Mouse (Mus musculus) hematopoietic stem cell, adult 5-6 weeks (primary cell): ENCODE data around the gene Gcsh. TPM values are rescaled to one million over a fixed set of nuclear protein-coding genes. Genes with fewer than 3 reads are reported as not detected.

ENCODE experiments used
- ATAC-seq, 2 experiments: fragments of 125-278 bp in 1 of 2; replicated peaks in 1 of 2; 2 replicates each; pipeline ENCODE4 v1.8.0; 2016 to 2017; ENCODE audit warnings: inconsistent platforms in 2 of 2, mild to moderate bottlenecking in 2 of 2, moderate number of reproducible peaks in 2 of 2, low read depth in 1 of 2, moderate TSS enrichment in 1 of 2; ENCODE audit not compliant: low FRiP score in 2 of 2, poor library complexity in 2 of 2, severe bottlenecking in 2 of 2, insufficient read depth in 1 of 2, low TSS enrichment in 1 of 2
- total RNA-seq: library from RNA; stranded (forward); fragments of 172-1452, 232-1000 nt; gene quantifications from 2 replicates; pipeline ENCODE4 v1.2.3, GENCODE M21; 2017

Gcsh gene
- total RNA-seq = 67.4 and 72.6 TPM in 2 replicates

DNA sequence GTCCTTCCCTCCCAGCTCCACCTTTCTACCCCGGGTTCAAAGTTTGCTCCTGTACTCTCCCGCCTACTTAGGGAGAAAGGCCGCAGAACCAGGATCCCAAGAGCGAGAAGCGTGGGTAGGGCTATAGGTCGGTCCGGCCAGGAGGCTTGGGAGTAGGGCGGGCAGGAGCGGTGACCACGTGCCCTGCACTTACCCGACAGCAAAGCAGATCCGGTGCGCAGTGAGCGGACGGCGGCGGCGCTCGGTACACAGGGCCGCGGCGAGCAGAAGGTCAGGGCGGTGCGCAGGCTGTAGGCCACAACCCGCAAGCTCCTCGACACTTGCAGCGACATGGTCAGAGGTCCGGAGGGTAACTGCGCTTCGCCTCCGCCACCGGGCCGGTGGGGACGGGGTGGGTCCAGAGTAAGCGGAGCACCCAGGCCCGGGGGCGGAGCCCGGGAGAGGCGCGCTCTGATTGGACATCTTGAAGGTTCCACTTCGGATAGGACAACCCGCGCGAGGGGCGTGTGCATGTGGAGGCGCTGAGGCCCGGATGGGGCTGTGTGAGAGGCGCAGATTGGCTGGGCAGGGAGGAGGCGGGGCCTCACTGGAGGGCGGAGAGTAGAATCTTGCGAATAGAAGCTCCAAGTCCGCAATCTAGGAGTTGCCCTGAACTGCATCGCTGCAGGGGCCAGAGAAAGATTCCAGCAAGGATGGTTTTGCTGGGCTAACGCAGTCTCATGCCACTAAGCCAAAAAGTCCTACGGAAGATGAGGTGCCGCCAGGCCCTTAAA lies at the start of gene Gcsh:
Gene Gcsh, minus strand, starts transcription at position 443 of the 773 bp plus-strand sequence.
- ATAC-seq = peak; percentile 98 to 100

DNA sequence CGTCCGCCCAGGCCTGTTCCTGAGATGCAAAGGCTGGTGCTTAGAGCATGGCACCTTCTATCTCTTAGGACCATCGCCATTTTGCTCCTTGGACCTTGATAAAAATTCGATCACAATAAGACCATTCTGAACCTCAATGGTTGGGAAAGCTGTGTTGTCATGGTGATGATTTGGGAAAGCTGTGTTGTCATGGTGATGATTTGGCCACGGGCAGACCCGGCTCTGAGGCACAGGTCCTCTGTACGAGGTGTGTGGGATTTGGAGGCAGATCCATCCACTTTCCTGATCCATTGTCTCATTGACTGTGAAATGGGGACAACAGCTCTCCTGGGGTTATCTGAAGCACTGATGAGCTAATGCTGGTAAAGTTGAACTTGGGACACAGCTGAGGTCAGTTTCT lies 46.5 kb upstream of the Gcsh start:
- no peak for ATAC-seq

DNA sequence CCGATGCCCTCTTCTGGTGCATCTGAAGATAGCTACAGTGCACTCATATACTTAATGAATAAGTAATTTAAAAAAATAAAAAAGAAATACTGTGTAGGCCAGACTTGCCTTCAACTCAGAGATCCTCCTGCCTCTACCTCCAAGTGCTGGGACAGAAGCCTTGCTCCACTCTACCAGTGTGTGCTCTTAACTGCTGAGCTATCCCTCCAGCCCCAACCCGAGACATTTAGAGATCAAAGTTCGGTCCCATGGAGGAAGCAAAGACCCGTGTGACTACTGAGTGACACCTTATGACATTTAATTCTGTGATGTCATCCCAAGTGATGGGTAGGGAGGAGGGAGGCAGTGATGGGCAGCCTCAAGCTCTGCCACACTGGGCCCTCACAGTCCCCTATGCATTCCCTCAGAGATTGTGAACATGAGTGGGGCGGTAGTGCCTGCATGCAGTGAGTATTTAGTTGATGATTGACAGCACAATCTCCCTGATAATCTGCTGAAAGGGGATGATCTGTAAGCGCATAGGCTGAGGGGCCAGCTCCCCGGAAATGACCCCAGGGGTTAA lies 44.1 kb upstream of the Gcsh start:
- no peak for ATAC-seq

GRCm38 (mm10) chr8:117033393-117033792 lies 40.1 kb upstream of the Gcsh start:
- peak; percentile 71 to 79 for ATAC-seq

- peak; percentile 8 to 31; a peak in 2 of 4 replicates for ATAC-seq
Observed at GRCm38 (mm10) chr8:117032609-117033008, 39.3 kb upstream of the Gcsh start.

DNA sequence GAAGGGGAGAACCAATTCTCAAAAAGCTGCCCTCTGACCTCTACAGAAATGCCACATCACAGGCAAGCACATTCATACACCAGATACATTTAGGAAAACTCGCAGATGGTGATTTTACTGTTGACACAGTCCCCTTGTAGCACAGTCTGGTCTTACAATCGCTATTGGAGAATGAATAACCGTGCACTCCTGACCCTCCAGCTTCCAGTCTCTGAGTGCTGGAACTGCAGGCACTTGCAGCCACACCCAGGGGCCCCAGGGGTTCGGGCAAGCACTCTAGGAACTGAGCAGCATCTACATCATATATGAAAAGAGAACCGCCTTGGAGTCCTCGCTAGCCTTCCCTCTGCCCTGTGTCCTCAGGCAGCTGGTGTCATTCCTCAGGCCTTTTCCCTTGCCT lies 38.1 kb upstream of the Gcsh start:
- no peak for ATAC-seq

GRCm38 (mm10) chr8:117028686-117029085 lies 35.3 kb upstream of the Gcsh start:
- no peak for ATAC-seq

- ATAC-seq = no peak
Observed at GRCm38 (mm10) chr8:117027601-117028000, 34.3 kb upstream of the Gcsh start.

DNA sequence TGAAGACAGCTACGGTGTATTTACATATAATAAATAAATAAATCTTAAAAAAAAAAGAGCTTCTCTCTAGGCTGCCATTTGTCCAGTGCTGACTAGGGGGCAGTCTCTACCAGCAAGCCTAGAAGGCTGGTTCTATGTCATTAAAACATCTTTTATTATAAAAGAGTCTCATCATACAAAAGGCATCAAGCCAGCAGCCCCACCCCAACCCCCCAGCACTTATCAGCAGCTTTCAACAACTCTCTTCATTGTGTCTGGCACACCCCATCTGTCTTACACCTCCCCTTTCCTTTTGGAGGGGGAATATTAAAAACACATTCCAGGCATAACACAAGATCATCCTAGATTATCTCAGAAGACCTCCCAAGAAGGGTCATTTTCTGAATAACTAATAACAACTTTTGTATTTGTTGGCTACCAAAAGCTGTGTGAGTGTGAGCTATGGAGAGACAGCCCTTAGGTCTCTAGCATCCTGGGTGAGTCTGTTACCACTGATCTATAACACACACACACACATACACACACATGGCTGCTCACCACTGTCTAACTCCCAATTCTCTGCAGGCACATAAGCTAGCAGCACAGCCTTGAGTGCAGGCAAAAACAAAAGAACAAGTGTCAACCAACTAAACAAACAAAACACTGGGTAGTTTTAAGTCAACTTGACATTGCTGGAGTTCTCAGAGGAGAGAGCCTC lies 29.1 kb upstream of the Gcsh start:
- no peak for ATAC-seq

GRCm38 (mm10) chr8:117019323-117020275 lies 26.3 kb upstream of the Gcsh start:
- no peak for ATAC-seq

DNA sequence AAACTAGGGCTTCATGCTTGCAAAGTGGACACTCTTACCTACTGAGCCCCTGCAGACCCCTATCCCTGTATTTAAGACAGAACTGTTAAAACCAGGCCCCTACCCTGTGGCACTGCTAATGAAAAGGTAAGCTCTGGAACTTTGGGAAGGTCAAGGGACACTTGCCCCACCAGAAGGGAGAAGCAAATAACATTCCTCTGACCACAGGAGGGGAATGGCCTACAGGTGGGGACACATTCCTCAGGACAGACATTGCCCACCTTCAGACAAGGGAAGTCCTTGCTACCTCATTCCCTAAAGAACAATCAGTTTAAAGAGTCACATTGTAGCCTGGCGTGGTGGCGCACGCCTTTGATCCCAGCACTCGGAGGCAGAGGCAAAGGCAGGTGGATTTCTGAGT lies 24.6 kb upstream of the Gcsh start:
- no peak for ATAC-seq

DNA sequence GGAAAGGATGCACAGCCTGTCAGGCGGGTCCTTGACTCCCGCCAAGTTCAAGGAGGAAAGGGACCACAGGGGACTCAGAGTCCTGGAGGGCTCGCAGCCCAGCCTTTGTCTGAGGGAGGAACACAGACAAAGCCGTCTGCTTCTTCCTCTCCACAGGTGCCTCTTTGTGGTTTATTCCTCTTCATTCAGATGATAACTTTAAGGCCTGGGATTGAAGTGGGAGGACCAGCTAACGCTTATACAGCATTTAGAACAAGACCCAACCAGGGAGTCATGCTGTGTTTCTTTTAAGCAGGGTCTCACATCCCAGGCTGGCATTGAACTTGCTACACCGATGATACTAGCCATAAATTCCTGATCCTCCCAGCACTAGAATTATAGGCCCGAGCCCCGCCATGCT lies 23.7 kb upstream of the Gcsh start:
- no peak for ATAC-seq

DNA sequence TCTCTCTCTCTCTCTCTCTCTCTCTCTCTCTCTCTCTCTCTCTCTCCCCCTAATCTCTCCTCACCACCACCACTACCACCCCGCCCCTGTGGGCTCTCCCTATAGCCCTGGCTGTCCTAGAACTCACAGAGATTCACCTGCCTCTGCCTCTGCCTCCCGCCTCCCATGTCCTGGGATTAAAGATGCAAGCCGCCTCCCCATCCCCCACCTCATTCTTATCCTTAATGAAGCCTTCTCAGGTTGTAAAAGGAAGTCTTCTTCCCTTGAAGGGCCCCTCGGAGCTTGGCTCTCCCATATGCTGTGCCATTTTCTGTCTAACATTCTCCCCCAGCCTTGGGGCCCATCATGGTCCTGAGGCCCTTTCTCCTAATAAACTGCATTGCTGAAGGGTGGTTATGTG lies 22.3 kb upstream of the Gcsh start:
- no peak for ATAC-seq

DNA sequence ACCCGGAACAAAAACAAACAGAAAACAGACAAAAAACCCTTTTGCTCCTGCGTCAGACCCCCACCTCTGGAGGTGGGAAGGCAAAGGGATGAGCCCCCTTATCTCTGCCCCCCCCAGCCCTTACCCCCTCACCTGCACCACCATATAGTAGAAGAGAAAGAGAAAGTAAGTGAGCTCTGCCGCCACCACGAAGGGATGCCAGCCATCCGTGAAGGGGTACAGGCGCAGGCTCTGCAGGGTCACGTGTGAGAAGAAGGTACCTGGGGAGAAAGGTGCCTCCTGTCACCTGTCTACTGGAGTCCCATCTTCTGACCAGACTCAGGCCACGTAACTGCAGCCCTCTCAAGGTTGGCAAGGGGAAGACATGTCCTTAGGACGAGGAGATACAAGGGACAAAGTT lies 18.0 kb upstream of the Gcsh start:
- no peak for ATAC-seq

DNA sequence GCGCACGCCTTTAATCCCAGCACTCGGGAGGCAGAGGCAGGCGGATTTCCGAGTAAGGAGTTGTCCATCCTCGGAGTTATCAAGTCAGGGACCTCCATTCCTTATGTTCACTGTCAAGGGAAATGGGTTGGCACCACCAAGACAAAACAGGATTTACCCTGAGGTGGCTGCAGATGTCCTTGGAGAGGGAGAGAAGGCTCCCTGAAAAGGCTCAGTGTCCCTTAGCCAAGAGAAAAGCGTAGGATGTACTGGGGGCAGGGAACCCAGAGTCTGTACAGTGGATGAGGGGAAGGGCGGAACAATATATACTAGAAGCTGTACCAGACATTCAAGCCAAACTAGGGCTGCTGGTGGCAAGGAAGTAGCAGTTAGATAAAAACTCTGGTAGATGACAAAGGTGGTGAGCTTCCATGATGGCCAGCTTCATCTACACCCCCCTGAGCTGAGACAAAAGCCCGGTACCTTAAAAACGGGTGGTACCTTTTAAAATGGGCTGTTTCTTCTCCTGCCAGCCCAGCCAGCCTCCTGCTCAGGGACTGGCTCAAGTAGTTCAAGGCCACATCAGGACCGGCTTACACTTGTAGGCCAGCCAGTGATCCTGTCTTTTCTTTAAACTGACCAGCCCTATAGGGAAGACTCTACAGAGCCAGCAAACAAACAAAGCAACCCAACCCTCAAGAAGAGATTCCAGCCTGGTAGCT lies 829 bp upstream of the Gcsh start:
- no peak for ATAC-seq

- ATAC-seq = 0 out of 4 replicates have a peak, but pooled peaks of 1 of the 2 experiments have one; percentile 7
Observed at GRCm38 (mm10) chr8:116992176-116992971, 963 bp downstream of the Gcsh start.
